Mouse (Mus musculus) stomach, postnatal 0 days (tissue): ENCODE measurements at regions not wholly inside any gene's neighbourhood (a gene's known extent, or its start where the extent isn't known, plus 50 kb on each side); places are given as distances from the start of the nearest gene placed in this dataset.

ENCODE experiments used
- CTCF ChIP-seq: IDR thresholded peaks from 2 replicates; pipeline ENCODE4 v1.5.1; 2016; ENCODE audit warnings: antibody characterized with exemption, low read depth, mild to moderate bottlenecking, moderate library complexity
- EP300 ChIP-seq: optimal IDR thresholded peaks from 2 replicates; pipeline ENCODE3; 2016; ENCODE audit warnings: antibody characterized with exemption

DNA sequence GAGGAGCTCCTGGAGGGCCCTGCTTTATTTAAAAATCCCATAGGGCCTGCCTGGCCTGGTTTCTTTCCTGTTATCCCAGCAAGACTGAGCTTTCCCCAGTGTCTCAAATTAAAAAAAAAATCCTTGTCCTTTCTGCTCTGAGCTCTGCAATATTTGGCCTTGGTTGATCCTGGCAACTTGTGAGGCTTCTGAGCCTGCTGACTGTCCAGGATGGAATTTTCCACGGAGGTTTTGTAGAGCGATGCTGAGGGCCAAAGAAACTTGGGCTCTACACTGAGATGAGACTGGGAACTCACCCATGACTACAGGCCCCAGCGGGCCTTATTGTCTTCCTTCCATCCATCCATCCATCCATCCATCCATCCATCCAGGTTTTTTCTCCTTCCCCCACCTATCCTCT, 259.8 kb downstream of the Dhx35 start:
- TF ChIP-seq CTCF (no peak), EP300 (no peak)
